Mouse (Mus musculus) heart, postnatal 4 days (tissue): ENCODE measurements at regions not wholly inside any gene's neighbourhood (a gene's known extent, or its start where the extent isn't known, plus 50 kb on each side); places are given as distances from the start of the nearest gene placed in this dataset.

Experiments
- DNase-seq: peaks from one replicate; pipeline ENCODE4 v3.0.0; 2021

- peak; percentile 10 for DNase-seq
Observed at GRCm38 (mm10) chr14:61834291-61834936, 227.2 kb downstream of the Kcnrg start.

GRCm38 (mm10) chr14:61835729-61836128 is 228.5 kb downstream of the Kcnrg start:
- DNase-seq, result no peak

GRCm38 (mm10) chr14:61836231-61836630 is 229.0 kb downstream of the Kcnrg start:
- no peak for DNase-seq

- no peak for DNase-seq
Observed at GRCm38 (mm10) chr14:61836965-61837364, 229.7 kb downstream of the Kcnrg start.

- DNase-seq, result no peak
Observed at GRCm38 (mm10) chr14:61837851-61838250, 230.6 kb downstream of the Kcnrg start.

- no peak for DNase-seq
Observed at GRCm38 (mm10) chr14:61842476-61842875, 235.2 kb downstream of the Kcnrg start.

GRCm38 (mm10) chr14:61846441-61846840 is 239.2 kb downstream of the Kcnrg start:
- no peak for DNase-seq

GRCm38 (mm10) chr14:61850244-61850643 is 243.0 kb downstream of the Kcnrg start:
- no peak for DNase-seq

GRCm38 (mm10) chr14:61857616-61858015 is 250.4 kb downstream of the Kcnrg start:
- peak; percentile 29 for DNase-seq

- DNase-seq, result no peak
Observed at GRCm38 (mm10) chr14:61860688-61861087, 253.4 kb downstream of the Kcnrg start.

- no peak for DNase-seq
Observed at GRCm38 (mm10) chr14:61861357-61861958, 254.2 kb downstream of the Kcnrg start.

- DNase-seq, result no peak
Observed at GRCm38 (mm10) chr14:61862931-61863330, 255.7 kb downstream of the Kcnrg start.

- peak; percentile 35 for DNase-seq
Observed at GRCm38 (mm10) chr14:61863475-61863874, 256.2 kb downstream of the Kcnrg start.

GRCm38 (mm10) chr14:61866532-61867268 is 259.4 kb downstream of the Kcnrg start:
- no peak for DNase-seq

GRCm38 (mm10) chr14:61874206-61874605 is 266.9 kb downstream of the Kcnrg start:
- DNase-seq, result no peak

GRCm38 (mm10) chr14:61879416-61879815 is 272.2 kb downstream of the Kcnrg start:
- DNase-seq, result no peak

- DNase-seq, result no peak
Observed at GRCm38 (mm10) chr14:61880514-61881259, 273.4 kb downstream of the Kcnrg start.

- no peak for DNase-seq
Observed at GRCm38 (mm10) chr14:61885241-61886015, 278.2 kb downstream of the Kcnrg start.

GRCm38 (mm10) chr14:61889626-61890025 is 282.4 kb downstream of the Kcnrg start:
- no peak for DNase-seq

GRCm38 (mm10) chr14:61893786-61894185 is 286.5 kb downstream of the Kcnrg start:
- no peak for DNase-seq

- no peak for DNase-seq
Observed at GRCm38 (mm10) chr14:61896879-61897278, 289.6 kb downstream of the Kcnrg start.

GRCm38 (mm10) chr14:61898664-61899063 is 291.4 kb downstream of the Kcnrg start:
- DNase-seq, result no peak
